ENCODE assay signal across 9 mouse cellular contexts in genomic region chr1:90060599-90060998, GRCm38 (mm10). TPM values are rescaled to one million over a fixed set of nuclear protein-coding genes. Genes with fewer than 3 reads are reported as not detected.
DNase-seq lines count a peak whose midpoint lies in the region; ATAC-seq and TF ChIP-seq lines count a peak whose summit lies in the region.
"Had no signal": no experiment of that assay in that cellular context is flagged by ENCODE, and none has a peak within 500 bp of the region (broad histone marks: within the 10 kb centered on the region; RNA-seq: fewer than 3 reads in every experiment).

No protein-coding gene starts in this region.

- intact Hi-C loops in left cerebral cortex, postnatal 10 days (cut with DNase I) = loop anchor here (2.0 to 5.0 kb wide), 2 partner anchors 142 to 528 kb away; partner anchors contain the start of gene Ackr3

- ATAC-seq in forebrain, embryonic 15.5 days (replicated peaks) = peak; percentile 57; the same call in 1 of the 2 replicates
- peak; percentile 86 for ATAC-seq in midbrain, embryonic 13.5 days
- peak; percentile 57; the same call in 1 of the 2 replicates for ATAC-seq in stomach, postnatal 0 days (ENCODE audit: low FRiP score, low TSS enrichment)

- no peaks in the 10 kb centered on the region for H3K36me3 ChIP-seq in spleen, adult 2 months (ENCODE audit: control insufficient read depth, insufficient read depth, low read length)
- H3K36me3 ChIP-seq in forebrain, embryonic 15.5 days = no peaks in the 10 kb centered on the region
- H3K36me3 ChIP-seq in midbrain, embryonic 13.5 days = no peaks in the 10 kb centered on the region
- no peaks in the 10 kb centered on the region for H3K36me3 ChIP-seq in stomach, postnatal 0 days (ENCODE audit: control insufficient read depth, insufficient read depth, low read length)

- H3K4me3 ChIP-seq in spleen, adult 2 months (ENCODE audit: extremely low read depth, insufficient read depth, insufficient read length) = no peak overlapping the region
- no peak overlapping the region for H3K4me3 ChIP-seq in forebrain, embryonic 15.5 days
- H3K4me3 ChIP-seq in midbrain, embryonic 13.5 days (replicated peaks) = no peak overlapping the region
- no peak overlapping the region for H3K4me3 ChIP-seq in stomach, postnatal 0 days (ENCODE audit: low read depth, low read length)
- H3K4me3 ChIP-seq: megakaryocyte, embryonic 14.5 days had no signal

- WGBS in spleen, adult 2 months = 29% methylated on average over 7 of the region's 7 CpGs
- 21% methylated on average over 7 of the region's 7 CpGs for WGBS in forebrain, embryonic 15.5 days
- WGBS in midbrain, embryonic 13.5 days = 21% methylated on average over 7 of the region's 7 CpGs
- WGBS in stomach, postnatal 0 days = 13% methylated on average over 7 of the region's 7 CpGs

- no peaks in the 10 kb centered on the region for H3K27me3 ChIP-seq in spleen, adult 2 months (ENCODE audit: control insufficient read depth, insufficient read depth, low read length)
- no peaks in the 10 kb centered on the region for H3K27me3 ChIP-seq in forebrain, embryonic 15.5 days
- H3K27me3 ChIP-seq in midbrain, embryonic 13.5 days = 0 out of 2 replicates have a peak, but pooled peaks cover 2% of the 10 kb centered on the region
- H3K27me3 ChIP-seq in stomach, postnatal 0 days (ENCODE audit: control insufficient read depth, insufficient read depth, low read length) = no peaks in the 10 kb centered on the region

- TF ChIP-seq POLR2A in spleen, adult 2 months (IDR thresholded peaks at IDR 0.05; ENCODE audit: low read depth, low read length) = no peak

- peak; percentile 7; the same call in 1 of the 2 replicates for TF ChIP-seq CTCF in spleen, adult 2 months (IDR thresholded peaks at IDR 0.05; ENCODE audit: extremely low read depth, insufficient read depth, insufficient read length, insufficient replicate concordance)
- peak; percentile 87 for TF ChIP-seq CTCF in stomach, postnatal 0 days (IDR thresholded peaks at IDR 0.05; ENCODE audit: low read depth)

- H3K9me3 ChIP-seq in forebrain, embryonic 15.5 days = no peaks in the 10 kb centered on the region
- H3K9me3 ChIP-seq in midbrain, embryonic 13.5 days = no peaks in the 10 kb centered on the region
- H3K9me3 ChIP-seq in stomach, postnatal 0 days (ENCODE audit: control insufficient read depth, low read length) = no peaks in the 10 kb centered on the region

- no peaks in the 10 kb centered on the region for H3K4me1 ChIP-seq in spleen, adult 2 months (ENCODE audit: control insufficient read depth, insufficient read depth, insufficient read length)
- no peaks in the 10 kb centered on the region for H3K4me1 ChIP-seq in forebrain, embryonic 15.5 days
- H3K4me1 ChIP-seq in midbrain, embryonic 13.5 days (replicated peaks) = no peaks in the 10 kb centered on the region
- H3K4me1 ChIP-seq in stomach, postnatal 0 days (replicated peaks; ENCODE audit: control insufficient read depth, insufficient read depth) = no peaks in the 10 kb centered on the region
- H3K4me1 ChIP-seq: megakaryocyte, embryonic 14.5 days had no signal

- no peak overlapping the region for H3K27ac ChIP-seq in spleen, adult 2 months (ENCODE audit: insufficient read depth, low read length)
- H3K27ac ChIP-seq in forebrain, embryonic 15.5 days (replicated peaks) = no peak overlapping the region
- H3K27ac ChIP-seq in midbrain, embryonic 13.5 days = no peak overlapping the region
- no peak overlapping the region for H3K27ac ChIP-seq in stomach, postnatal 0 days (replicated peaks)

- no peak for TF ChIP-seq EP300 in stomach, postnatal 0 days (optimal IDR thresholded peaks at IDR 0.05)

- no peak overlapping the region for H3K9ac ChIP-seq in forebrain, embryonic 15.5 days (replicated peaks)
- no peak overlapping the region for H3K9ac ChIP-seq in midbrain, embryonic 13.5 days (replicated peaks)
- H3K9ac ChIP-seq in stomach, postnatal 0 days (ENCODE audit: low read length) = no peak overlapping the region

- H3K4me2 ChIP-seq in forebrain, embryonic 15.5 days (replicated peaks) = no peak overlapping the region
- H3K4me2 ChIP-seq in midbrain, embryonic 13.5 days (replicated peaks) = no peak overlapping the region
- no peak overlapping the region for H3K4me2 ChIP-seq in stomach, postnatal 0 days (replicated peaks; ENCODE audit: low read depth)

- DNase-seq in spleen, adult 2 months (ENCODE audit: low read depth in 1 of 2, low spot score in 2 of 2) = peak in 1 of 2 experiments; percentile 17
- no peak for DNase-seq in spleen, adult 12 weeks (ENCODE audit: low spot score)
- DNase-seq in cerebellum, adult 11 months = peak; percentile 27
- peak; percentile 12 for DNase-seq in induced T-regulatory cell, adult 2 months (ENCODE audit: low read depth)
- peak; percentile 44 to 53 for DNase-seq in left cerebral cortex, postnatal 10 days (ENCODE audit: extremely low spot score in 1 of 2, low spot score in 2 of 2)
- peak; percentile 55 for DNase-seq in stomach, postnatal 0 days (ENCODE audit: low spot score)

RNA-seq across cellular contexts. Expression of gene Asb18, which starts 46.1 kb away (rescaled TPM):
- not detected in 2 replicates for polyA plus RNA-seq in spleen, adult 2 months (2012; rRNA removed)
- 0.19 and 0.31 TPM in 2 replicates for polyA plus RNA-seq in forebrain, embryonic 15.5 days (2015; fragmentation: Nextera tagmentation; extraction: Ambion mirVana)
- 1 to 10 TPM; 1.4 to 1.8 TPM for total RNA-seq in left cerebral cortex, postnatal 10 days (2021)
- polyA plus RNA-seq in midbrain, embryonic 13.5 days (2015; fragmentation: Nextera tagmentation; extraction: Ambion mirVana) = 0.34 and 0.37 TPM in 2 replicates
- polyA plus RNA-seq in stomach, postnatal 0 days (2015; fragmentation: Nextera tagmentation; extraction: Ambion mirVana) = 0.02 TPM in 1 of 2 replicates, not detected in the other
